Comparison of ENCODE assay signal across 9 mouse cellular contexts in the genomic region with DNA sequence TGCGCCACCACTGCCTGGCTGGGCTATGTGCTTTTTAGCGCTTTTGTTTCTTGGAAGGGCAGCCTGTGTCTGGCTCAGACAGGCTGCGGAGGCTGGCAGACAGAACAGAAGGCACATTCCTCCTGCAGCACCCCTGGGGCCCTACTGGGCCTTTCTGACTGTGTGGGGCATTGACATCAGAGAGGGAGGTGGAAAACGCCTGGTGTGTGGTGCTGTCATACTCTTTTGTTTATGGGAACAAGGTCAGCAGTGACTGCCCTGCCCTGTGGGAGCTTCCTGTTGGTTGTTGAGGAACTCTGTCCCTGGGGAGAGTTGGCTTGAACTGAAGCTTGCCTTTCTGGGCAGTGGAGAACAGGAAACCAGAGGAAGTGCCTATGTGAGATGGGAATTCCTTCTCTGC. TPM values are rescaled to one million over a fixed set of nuclear protein-coding genes. Genes with fewer than 3 reads are reported as not detected.
DNase-seq lines count a peak whose midpoint lies in the region; ATAC-seq and TF ChIP-seq lines count a peak whose summit lies in the region.
"Had no signal": no experiment of that assay in that cellular context is flagged by ENCODE, and none has a peak within 500 bp of the region (broad histone marks: within the 10 kb centered on the region; RNA-seq: fewer than 3 reads in every experiment).

No protein-coding gene starts in this region.

- 47% methylated on average over 4 of the region's 4 CpGs for WGBS in kidney, embryonic 15.5 days

- no peaks in the 10 kb centered on the region for H3K27me3 ChIP-seq in kidney, embryonic 15.5 days

- H3K9ac ChIP-seq in kidney, embryonic 15.5 days: no peak overlapping the region

- intact Hi-C loops in left cerebral cortex, adult 2 months (cut with DNase I): loop anchor here (1.0 kb wide), 1 partner anchor 24 kb away; a partner anchor contains a TSS
- intact Hi-C loops in left cerebral cortex, postnatal 14 days (cut with DNase I): no loop called here

- no peaks in the 10 kb centered on the region for H3K9me3 ChIP-seq in kidney, embryonic 15.5 days (replicated peaks)

- H3K27ac ChIP-seq in left cerebral cortex, adult 2 months: peak overlapping the region; percentile 6
- H3K27ac ChIP-seq in kidney, embryonic 15.5 days: peak overlapping the region; percentile 72

- peaks cover 58% of the 10 kb centered on the region for H3K36me3 ChIP-seq in kidney, embryonic 15.5 days

- no peak overlapping the region for H3K4me2 ChIP-seq in kidney, embryonic 15.5 days

- 0 out of 2 replicates have a peak, but pooled peaks have one; percentile 23 for ATAC-seq in kidney, embryonic 15.5 days (replicated peaks; ENCODE audit: low FRiP score)
- no peak for ATAC-seq in monocyte, adult 5-6 weeks (replicated peaks; ENCODE audit: insufficient number of reproducible peaks, low FRiP score, low TSS enrichment, poor library complexity, severe bottlenecking)

- peaks cover 62% of the 10 kb centered on the region for H3K4me1 ChIP-seq in kidney, embryonic 15.5 days

- DNase-seq in left cerebral cortex, adult 2 months (ENCODE audit: extremely low spot score in 1 of 2, low spot score in 2 of 2): no peak
- DNase-seq in left cerebral cortex, postnatal 14 days (ENCODE audit: low spot score in 2 of 2): no peak
- peak; percentile 85 for DNase-seq in brain, adult 2 months (ENCODE audit: low read depth, low spot score)
- DNase-seq in heart, adult 18-20 months: peak; percentile 85 to 95
- peak; percentile 92 for DNase-seq in lung, postnatal 36 days
- DNase-seq in natural killer cell, adult 2 months (ENCODE audit: low spot score in 2 of 2): no peak

- TF ChIP-seq CTCF in left cerebral cortex, adult 2 months (IDR thresholded peaks at IDR 0.05): no peak

- no peak overlapping the region for H3K4me3 ChIP-seq in left cerebral cortex, adult 2 months
- no peak overlapping the region for H3K4me3 ChIP-seq in kidney, embryonic 15.5 days (replicated peaks)

RNA-seq across cellular contexts. Expression of a gene that starts 2.1 kb away (rescaled TPM):
- 10 to 100 TPM; 11.3 to 15.1 TPM for total RNA-seq in left cerebral cortex, adult 2 months (2021)
- total RNA-seq in left cerebral cortex, postnatal 14 days (2021): 1 to 10 TPM; 7.2 to 9.7 TPM
- 1 to 10 TPM; 3.4 to 3.6 TPM for total RNA-seq in heart, adult 18-20 months (2021)
- polyA plus RNA-seq in kidney, embryonic 15.5 days (2015; fragmentation: Nextera tagmentation; extraction: Ambion mirVana): 0.26 and 0.33 TPM in 2 replicates
- total RNA-seq in monocyte, adult 5-6 weeks (2017): 1.8 to 2.0 TPM in 2 of 3 replicates, not detected in the other

RNA-seq across cellular contexts. Expression of a gene that starts 5.0 kb away (rescaled TPM):
- 10 to 100 TPM; 60.8 to 62.0 TPM for total RNA-seq in left cerebral cortex, adult 2 months (2021)
- 10 to 100 TPM; 53.7 to 59.5 TPM for total RNA-seq in left cerebral cortex, postnatal 14 days (2021)
- total RNA-seq in heart, adult 18-20 months (2021): 10 to 100 TPM; 77.9 to 86.5 TPM
- 40.1 and 41.7 TPM in 2 replicates for polyA plus RNA-seq in kidney, embryonic 15.5 days (2015; fragmentation: Nextera tagmentation; extraction: Ambion mirVana)
- 8.1 to 13.5 TPM (median 9.8 TPM) in 3 replicates for total RNA-seq in monocyte, adult 5-6 weeks (2017)

RNA-seq across cellular contexts. Expression of a gene that starts 23.5 kb away (rescaled TPM):
- total RNA-seq in left cerebral cortex, adult 2 months (2021): 10 to 100 TPM; 21.7 to 27.3 TPM
- 10 to 100 TPM; 14.1 to 25.7 TPM for total RNA-seq in left cerebral cortex, postnatal 14 days (2021)
- 100 to 1,000 TPM; 109 to 110 TPM for total RNA-seq in heart, adult 18-20 months (2021)
- polyA plus RNA-seq in kidney, embryonic 15.5 days (2015; fragmentation: Nextera tagmentation; extraction: Ambion mirVana): 11.5 and 13.3 TPM in 2 replicates
- 1.2 to 4.2 TPM (median 1.2 TPM) in 3 replicates for total RNA-seq in monocyte, adult 5-6 weeks (2017)

RNA-seq across cellular contexts. Expression of a gene that starts 36.9 kb away (rescaled TPM):
- 10 to 100 TPM; 14.3 to 15.2 TPM for total RNA-seq in left cerebral cortex, adult 2 months (2021)
- total RNA-seq in left cerebral cortex, postnatal 14 days (2021): 10 to 100 TPM; 15.2 to 15.5 TPM
- 10 to 100 TPM; 36.0 to 36.5 TPM for total RNA-seq in heart, adult 18-20 months (2021)
- 9.8 and 10.8 TPM in 2 replicates for polyA plus RNA-seq in kidney, embryonic 15.5 days (2015; fragmentation: Nextera tagmentation; extraction: Ambion mirVana)
- total RNA-seq in monocyte, adult 5-6 weeks (2017): 1.2 to 4.5 TPM (median 2.9 TPM) in 3 replicates

RNA-seq across cellular contexts. Expression of a gene that starts 38.3 kb away (rescaled TPM):
- total RNA-seq in left cerebral cortex, adult 2 months (2021): not detected
- not detected for total RNA-seq in left cerebral cortex, postnatal 14 days (2021)
- total RNA-seq in heart, adult 18-20 months (2021): not detected
- not detected in 2 replicates for polyA plus RNA-seq in kidney, embryonic 15.5 days (2015; fragmentation: Nextera tagmentation; extraction: Ambion mirVana)
- total RNA-seq in monocyte, adult 5-6 weeks (2017): not detected in 3 replicates
- total RNA-seq: layer of hippocampus, postnatal 36 days had no signal

Comparison
In these comparisons a context has a peak if more than half of its experiments do, and no peak if none do; other contexts are left out.
1. DNase-seq: peak in brain, adult 2 months (single experiment), heart, adult 18-20 months (2 of 2) and lung, postnatal 36 days (single experiment); none in left cerebral cortex, adult 2 months (0 of 2), left cerebral cortex, postnatal 14 days (0 of 2) and natural killer cell, adult 2 months (0 of 2).